Mouse (Mus musculus) liver, adult 2 months (tissue): ENCODE results near the gene Serpinf1.

ENCODE experiments used
- CTCF ChIP-seq: fragments of 200-500 bp; IDR thresholded peaks from 2 replicates; pipeline ENCODE4 v1.5.1; 2011; ENCODE audit warnings: low read depth, low read length, control low read depth
- POLR2A ChIP-seq: fragments of 200-500 bp; IDR thresholded peaks from 2 replicates; pipeline ENCODE4 v1.6.1; 2011; ENCODE audit warnings: low read length, control low read depth; ENCODE audit not compliant: insufficient read depth; ENCODE audit errors: extremely low read depth

DNA sequence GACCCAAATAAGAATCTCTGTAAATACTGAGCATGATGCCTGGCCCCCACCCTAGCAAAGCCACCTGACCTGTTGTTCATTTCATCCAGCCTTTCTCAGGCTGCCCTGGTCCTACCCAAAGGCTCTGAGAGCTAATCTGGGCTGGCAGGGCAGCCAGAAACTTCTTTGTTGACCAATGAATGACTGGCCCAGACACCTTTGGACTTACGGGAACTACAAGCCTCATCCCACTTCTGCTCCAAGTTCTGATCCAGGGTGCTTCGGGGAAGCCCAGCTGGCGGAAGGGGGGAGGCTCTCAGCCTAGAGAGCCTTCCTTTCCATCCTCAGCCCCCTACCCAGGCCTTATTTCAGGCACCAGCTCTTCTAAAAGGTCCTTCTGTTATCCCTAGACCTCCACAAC lies 16.3 kb upstream of the Serpinf1 start:
- TF ChIP-seq CTCF: no peak
- peak; percentile 64 for TF ChIP-seq POLR2A
